Mouse (Mus musculus): Measurements from ENCODE around the gene Blvrb. TPM values are rescaled to one million over a fixed set of nuclear protein-coding genes. Genes with fewer than 3 reads are reported as not detected.

Blvrb gene
- polyA plus RNA-seq, 1 experiment from 2014 or later: 33.3 TPM

Other genes starting within 250 kb of the Blvrb start
- gene Itpkc, start 219.3 kb upstream of the Blvrb start, polyA plus RNA-seq (2016; fragmentation: Nextera tagmentation; extraction: Ambion mirVana): 7.2 and 7.9 TPM in 2 replicates
- 16.3 and 16.4 TPM in 2 replicates for gene Coq8b, start 215.0 kb upstream of the Blvrb start, polyA plus RNA-seq (2016; fragmentation: Nextera tagmentation; extraction: Ambion mirVana)
- gene Numbl, start 189.5 kb upstream of the Blvrb start, polyA plus RNA-seq (2016; fragmentation: Nextera tagmentation; extraction: Ambion mirVana): 7.9 and 10.4 TPM in 2 replicates
- 6.7 and 10.6 TPM in 2 replicates for gene Ltbp4, start 110.3 kb upstream of the Blvrb start, polyA plus RNA-seq (2016; fragmentation: Nextera tagmentation; extraction: Ambion mirVana)
- 46.1 and 61.2 TPM in 2 replicates for gene Shkbp1, start 92.0 kb upstream of the Blvrb start, polyA plus RNA-seq (2016; fragmentation: Nextera tagmentation; extraction: Ambion mirVana)
- not detected in 2 replicates for gene Gm20479, start 90.6 kb upstream of the Blvrb start, polyA plus RNA-seq (2016; fragmentation: Nextera tagmentation; extraction: Ambion mirVana)
- gene Sptbn4, start 292 bp upstream of the Blvrb start, polyA plus RNA-seq (2016; fragmentation: Nextera tagmentation; extraction: Ambion mirVana): 0.15 and 0.19 TPM in 2 replicates
- 20.1 and 29.7 TPM in 2 replicates for gene Sertad3, start 25.8 kb downstream of the Blvrb start, polyA plus RNA-seq (2016; fragmentation: Nextera tagmentation; extraction: Ambion mirVana)
- gene Sertad1, start 38.9 kb downstream of the Blvrb start, polyA plus RNA-seq (2016; fragmentation: Nextera tagmentation; extraction: Ambion mirVana): 25.0 and 29.8 TPM in 2 replicates
- 3.5 and 4.3 TPM in 2 replicates for gene Prx, start 51.3 kb downstream of the Blvrb start, polyA plus RNA-seq (2016; fragmentation: Nextera tagmentation; extraction: Ambion mirVana)
- gene Hipk4, start 75.3 kb downstream of the Blvrb start, polyA plus RNA-seq (2016; fragmentation: Nextera tagmentation; extraction: Ambion mirVana): 0.54 and 0.79 TPM in 2 replicates
- gene Pld3, start 105.2 kb downstream of the Blvrb start, polyA plus RNA-seq (2016; fragmentation: Nextera tagmentation; extraction: Ambion mirVana): 31.6 and 49.5 TPM in 2 replicates
- 40.8 and 41.2 TPM in 2 replicates for gene 2310022A10Rik, start 105.3 kb downstream of the Blvrb start, polyA plus RNA-seq (2016; fragmentation: Nextera tagmentation; extraction: Ambion mirVana)
- 91.3 and 95.0 TPM in 2 replicates for gene Akt2, start 143.6 kb downstream of the Blvrb start, polyA plus RNA-seq (2016; fragmentation: Nextera tagmentation; extraction: Ambion mirVana)
- gene Ttc9b, start 205.9 kb downstream of the Blvrb start, polyA plus RNA-seq (2016; fragmentation: Nextera tagmentation; extraction: Ambion mirVana): 0.23 TPM in 1 of 2 replicates, not detected in the other
- 9.2 and 12.3 TPM in 2 replicates for gene Map3k10, start 226.6 kb downstream of the Blvrb start, polyA plus RNA-seq (2016; fragmentation: Nextera tagmentation; extraction: Ambion mirVana)
- gene Zfp607b, start 241.4 kb downstream of the Blvrb start, polyA plus RNA-seq (2016; fragmentation: Nextera tagmentation; extraction: Ambion mirVana): 2.5 and 3.3 TPM in 2 replicates

All from limb, embryonic 10.5 days (tissue).